In the genomic region with DNA sequence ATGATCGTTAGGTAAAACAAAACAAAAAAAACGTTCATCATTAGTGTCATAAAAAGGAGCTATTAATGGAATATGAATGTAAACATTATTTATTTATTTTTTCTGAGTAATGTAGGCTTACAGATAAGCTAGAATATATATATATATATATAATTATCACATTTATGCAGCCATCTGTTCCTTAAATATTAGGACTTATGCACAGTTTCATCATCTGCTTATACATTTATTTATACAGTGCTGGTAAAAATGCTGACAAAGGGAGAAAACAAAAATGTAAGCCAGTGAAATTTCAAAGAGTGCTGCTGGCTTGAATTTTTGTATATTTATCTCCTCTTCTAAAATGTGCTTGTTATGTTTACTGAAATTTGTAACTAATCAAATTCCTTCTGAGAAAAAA, we compare ENCODE assay signal across 20 mouse cellular contexts.
DNase-seq lines count a peak whose midpoint lies in the region; ATAC-seq and TF ChIP-seq lines count a peak whose summit lies in the region.
"Had no signal": no experiment of that assay in that cellular context is flagged by ENCODE, and none has a peak within 500 bp of the region (broad histone marks: within the 10 kb centered on the region; RNA-seq: fewer than 3 reads in every experiment).

No protein-coding gene starts in this region.

- H3K27ac ChIP-seq in forebrain, embryonic 16.5 days (ENCODE audit: low read length): no peak overlapping the region
- no peak overlapping the region for H3K27ac ChIP-seq in forebrain, embryonic 10.5 days
- no peak overlapping the region for H3K27ac ChIP-seq in lung, embryonic 16.5 days (ENCODE audit: low read length)
- H3K27ac ChIP-seq in cerebellum, adult 2 months (ENCODE audit: insufficient read depth, low read length): no peak overlapping the region
- H3K27ac ChIP-seq: embryonic facial prominence, embryonic 10.5 days; embryonic facial prominence, embryonic 12.5 days; forebrain, embryonic 12.5 days; forebrain, embryonic 15.5 days had no signal

- H3K9me3 ChIP-seq in forebrain, embryonic 16.5 days (ENCODE audit: control insufficient read depth, low read length): no peaks in the 10 kb centered on the region
- H3K9me3 ChIP-seq in forebrain, embryonic 10.5 days: no peaks in the 10 kb centered on the region
- H3K9me3 ChIP-seq in lung, embryonic 16.5 days (ENCODE audit: control insufficient read depth, low read length): no peaks in the 10 kb centered on the region
- H3K9me3 ChIP-seq: embryonic facial prominence, embryonic 10.5 days; embryonic facial prominence, embryonic 12.5 days; forebrain, embryonic 12.5 days; forebrain, embryonic 15.5 days had no signal

- ATAC-seq in forebrain, embryonic 16.5 days: peak; percentile 66; the same call in 1 of the 2 replicates
- ATAC-seq in lung, embryonic 16.5 days (ENCODE audit: low read depth): peak; percentile 26; the same call in 1 of the 2 replicates
- ATAC-seq: activated CD4-positive, CD25-positive, alpha-beta regulatory T cell, adult 4 months; forebrain, embryonic 15.5 days; Patski had no signal

- DNase-seq in forebrain, embryonic 10.5 days (ENCODE audit: extremely low spot score, low spot score): no peak
- DNase-seq in lung, postnatal 10 days: no peak
- peak; percentile 6 for DNase-seq in brain, embryonic 14.5 days (ENCODE audit: low read depth)
- DNase-seq in cerebellum, adult 2 months: no peak
- DNase-seq: adrenal gland, adult 8-10 months; adrenal gland, postnatal 14 days; adrenal gland, postnatal 36 days; cerebellum, adult 11 months; cerebellum, adult 18-20 months; cerebellum, adult 9-10 months; cerebellum, postnatal 10 days; cerebellum, postnatal 25 days had no signal

- 57% methylated on average over 2 of the region's 2 CpGs for WGBS in forebrain, embryonic 16.5 days
- 82% methylated on average over 2 of the region's 2 CpGs for WGBS in forebrain, embryonic 10.5 days
- WGBS in lung, embryonic 16.5 days: 31% methylated on average over 2 of the region's 2 CpGs
- 75% methylated on average over 2 of the region's 2 CpGs for WGBS in cerebellum, adult 2 months

- H3K4me3 ChIP-seq in forebrain, embryonic 16.5 days (replicated peaks; ENCODE audit: low read length): no peak overlapping the region
- no peak overlapping the region for H3K4me3 ChIP-seq in forebrain, embryonic 10.5 days
- H3K4me3 ChIP-seq in lung, embryonic 16.5 days (ENCODE audit: low read length): no peak overlapping the region
- no peak overlapping the region for H3K4me3 ChIP-seq in cerebellum, adult 2 months (replicated peaks; ENCODE audit: insufficient read depth, low read depth, low read length)
- H3K4me3 ChIP-seq: embryonic facial prominence, embryonic 10.5 days; embryonic facial prominence, embryonic 12.5 days; forebrain, embryonic 12.5 days; forebrain, embryonic 15.5 days had no signal

- H3K4me1 ChIP-seq in forebrain, embryonic 16.5 days (replicated peaks; ENCODE audit: control insufficient read depth, insufficient read depth, low read length): no peaks in the 10 kb centered on the region
- no peaks in the 10 kb centered on the region for H3K4me1 ChIP-seq in forebrain, embryonic 10.5 days
- H3K4me1 ChIP-seq in lung, embryonic 16.5 days (replicated peaks; ENCODE audit: control insufficient read depth, insufficient read depth, low read length): no peaks in the 10 kb centered on the region
- H3K4me1 ChIP-seq in cerebellum, adult 2 months (ENCODE audit: control insufficient read depth, insufficient read depth, low read length): no peaks in the 10 kb centered on the region
- H3K4me1 ChIP-seq: embryonic facial prominence, embryonic 10.5 days; embryonic facial prominence, embryonic 12.5 days; forebrain, embryonic 12.5 days; forebrain, embryonic 15.5 days had no signal

- H3K36me3 ChIP-seq in forebrain, embryonic 16.5 days (ENCODE audit: control insufficient read depth, insufficient read depth): no peaks in the 10 kb centered on the region
- no peaks in the 10 kb centered on the region for H3K36me3 ChIP-seq in forebrain, embryonic 10.5 days (replicated peaks)
- no peaks in the 10 kb centered on the region for H3K36me3 ChIP-seq in lung, embryonic 16.5 days (ENCODE audit: control insufficient read depth, insufficient read depth, low read length)
- H3K36me3 ChIP-seq: embryonic facial prominence, embryonic 10.5 days; embryonic facial prominence, embryonic 12.5 days; forebrain, embryonic 12.5 days; forebrain, embryonic 15.5 days had no signal

- H3K4me2 ChIP-seq in forebrain, embryonic 16.5 days (ENCODE audit: low read length): no peak overlapping the region
- no peak overlapping the region for H3K4me2 ChIP-seq in lung, embryonic 16.5 days (ENCODE audit: low read depth, low read length)
- H3K4me2 ChIP-seq: embryonic facial prominence, embryonic 12.5 days; forebrain, embryonic 12.5 days; forebrain, embryonic 15.5 days had no signal

- TF ChIP-seq CTCF in brain, embryonic 14.5 days (IDR thresholded peaks at IDR 0.05; ENCODE audit: borderline replicate concordance, extremely low read depth, insufficient read depth, insufficient read length): no peak
- no peak for TF ChIP-seq CTCF in cerebellum, adult 2 months (IDR thresholded peaks at IDR 0.05; ENCODE audit: borderline replicate concordance, insufficient read depth, low read depth, low read length)

- no peak for TF ChIP-seq POLR2A in brain, embryonic 14.5 days (IDR thresholded peaks at IDR 0.05; ENCODE audit: borderline replicate concordance, extremely low read depth, insufficient read depth, insufficient read length, poor library complexity, severe bottlenecking)
- no peak for TF ChIP-seq POLR2A in cerebellum, adult 2 months (IDR thresholded peaks at IDR 0.05; ENCODE audit: borderline replicate concordance, insufficient read depth, low read length)

- H3K27me3 ChIP-seq in forebrain, embryonic 16.5 days (replicated peaks; ENCODE audit: control insufficient read depth, insufficient read depth, low read length): no peaks in the 10 kb centered on the region
- no peaks in the 10 kb centered on the region for H3K27me3 ChIP-seq in forebrain, embryonic 10.5 days (ENCODE audit: poor library complexity, severe bottlenecking)
- H3K27me3 ChIP-seq in lung, embryonic 16.5 days (ENCODE audit: control insufficient read depth, insufficient read depth, low read depth, low read length): no peaks in the 10 kb centered on the region
- no peaks in the 10 kb centered on the region for H3K27me3 ChIP-seq in cerebellum, adult 2 months (ENCODE audit: control insufficient read depth, insufficient read depth, low read length)
- H3K27me3 ChIP-seq: embryonic facial prominence, embryonic 12.5 days; forebrain, embryonic 12.5 days; forebrain, embryonic 15.5 days; Patski had no signal

- no peak overlapping the region for H3K9ac ChIP-seq in forebrain, embryonic 16.5 days (replicated peaks; ENCODE audit: low read depth, low read length)
- H3K9ac ChIP-seq in lung, embryonic 16.5 days (ENCODE audit: low read length): no peak overlapping the region
- H3K9ac ChIP-seq: embryonic facial prominence, embryonic 12.5 days; forebrain, embryonic 12.5 days; forebrain, embryonic 15.5 days had no signal
